ENCODE assay signal across 8 mouse cellular contexts in the genomic region with DNA sequence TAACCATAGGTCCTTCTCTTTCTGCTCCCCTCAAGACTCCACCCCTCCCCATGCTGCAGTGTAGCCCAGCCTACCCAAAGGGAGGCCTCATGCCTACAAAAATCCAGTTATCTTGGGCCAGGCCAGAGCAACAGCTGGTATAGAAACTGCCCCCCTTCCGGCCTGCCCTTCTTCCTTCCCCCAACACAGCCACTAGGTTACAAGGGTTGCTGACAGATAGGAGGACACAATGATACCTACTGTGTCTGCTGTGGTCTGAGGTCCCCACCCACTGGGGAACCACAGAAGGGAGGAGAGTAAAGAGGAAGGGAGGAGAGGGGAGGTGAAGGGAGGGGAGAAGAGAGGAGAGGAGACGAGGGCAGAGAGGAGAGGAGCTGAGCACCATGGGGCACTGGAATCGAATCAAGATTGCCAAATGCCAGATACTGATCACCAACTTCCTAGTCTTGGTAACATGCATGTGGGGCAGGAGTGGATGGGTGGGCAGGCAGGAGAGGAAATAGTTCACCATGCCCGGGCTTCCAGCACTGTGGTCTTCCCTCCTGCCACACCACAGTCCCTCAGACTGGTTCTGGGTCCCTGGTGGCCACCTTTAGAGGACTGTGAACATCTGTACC. TPM values are rescaled to one million over a fixed set of nuclear protein-coding genes. Genes with fewer than 3 reads are reported as not detected.
DNase-seq lines count a peak whose midpoint lies in the region; ATAC-seq lines count a peak whose summit lies in the region.
"Had no signal": no experiment of that assay in that cellular context is flagged by ENCODE, and none has a peak within 500 bp of the region (broad histone marks: within the 10 kb centered on the region; RNA-seq: fewer than 3 reads in every experiment).

A gene (plus strand): TSS at position 320 of the 617 bp plus-strand sequence.

- DNase-seq in MEL-GATA-1-ER (ENCODE audit: extremely low read depth, low read depth) (peak; percentile 99), liver (peak; percentile 86)
- DNase-seq in adrenal gland, postnatal 4 days (ENCODE audit: low spot score in 2 of 2): no peak
- DNase-seq in urinary bladder, adult 18-20 months (ENCODE audit: low spot score in 2 of 2): no peak
- DNase-seq in adrenal gland, adult (ENCODE audit: inconsistent age in 2 of 2, low spot score in 1 of 2): no peak
- DNase-seq: cerebellum, postnatal 14 days had no signal

- peak; percentile 67 for ATAC-seq in CD4-positive, CD25-positive, alpha-beta regulatory T cell, adult 4 months
- ATAC-seq in neutrophil, adult 5-6 weeks (ENCODE audit: extremely low read depth, insufficient number of reproducible peaks, low FRiP score, poor library complexity, severe bottlenecking): peak; percentile 51

RNA-seq across cellular contexts. Expression of the gene that starts here (rescaled TPM):
- polyA plus RNA-seq in CD4-positive, CD25-positive, alpha-beta regulatory T cell, adult 4 months (2017; shearing (Covaris generic)): 100 to 1,000 TPM; 672 to 754 TPM
- total RNA-seq in neutrophil, adult 5-6 weeks (2017): 124 and 132 TPM in 2 replicates
- 1 to 10 TPM; 1.5 to 2.6 TPM for total RNA-seq in adrenal gland, postnatal 4 days (2021)

Comparison
In these comparisons a context has a peak if more than half of its experiments do, and no peak if none do; other contexts are left out.
1. RNA of the gene that starts here (total RNA-seq): 124 to 132 TPM in neutrophil, adult 5-6 weeks; 1.5 to 2.6 TPM in adrenal gland, postnatal 4 days; every median in the first group is over 10 times any median in the second.
2. DNase-seq: peak in MEL-GATA-1-ER (single experiment) and liver (single experiment); none in adrenal gland, postnatal 4 days (0 of 2), urinary bladder, adult 18-20 months (0 of 2) and adrenal gland, adult (0 of 2).